Mouse (Mus musculus): ENCODE data around the gene Tmem243. TPM values are rescaled to one million over a fixed set of nuclear protein-coding genes. Genes with fewer than 3 reads are reported as not detected.
A peak's percentile ranks its signal among the peaks of the same experiment; 100 is the strongest.

Tmem243 gene
- polyA plus RNA-seq, 1 experiment = 23.0 TPM

DNA sequence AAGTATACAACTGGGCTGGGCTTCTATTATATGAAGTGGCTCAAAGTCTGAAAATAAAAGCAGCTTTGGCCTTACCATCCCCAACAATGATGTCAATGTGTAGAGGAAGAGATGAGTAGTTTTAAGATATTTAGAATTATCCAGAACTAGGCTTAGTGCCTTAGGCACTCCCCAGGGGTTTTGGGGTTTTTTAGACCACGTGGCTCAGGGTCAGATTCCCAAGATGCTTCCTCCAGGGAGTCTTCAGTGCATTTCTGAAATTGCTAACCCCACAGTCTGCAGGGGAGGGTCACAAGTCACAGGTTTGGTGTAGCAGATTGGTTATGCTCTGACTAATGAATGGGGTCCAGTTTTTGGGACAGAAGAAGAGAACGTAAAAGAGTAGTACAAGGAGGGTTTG, 10.8 kb downstream of the Tmem243 start:
- no peaks in the 10 kb centered on the region for H3K9me3 ChIP-seq (replicated peaks; ENCODE audit: control insufficient read depth, insufficient read depth, low read length, poor library complexity, severe bottlenecking)
- H3K27ac ChIP-seq (ENCODE audit: insufficient read depth, low read length) = no peak overlapping the region
- no peaks in the 10 kb centered on the region for H3K4me1 ChIP-seq (ENCODE audit: control insufficient read depth, insufficient read depth, low read length)
- no peak overlapping the region for H3K4me3 ChIP-seq (ENCODE audit: low read depth, low read length)
- TF ChIP-seq CTCF (IDR thresholded peaks at IDR 0.05; ENCODE audit: low read depth, low read length) (no peak), POLR2A (IDR thresholded peaks at IDR 0.05; ENCODE audit: insufficient read depth, low read length) (no peak), EP300 (IDR thresholded peaks at IDR 0.05; ENCODE audit: insufficient read depth, low read depth, low read length) (no peak)
- H3K36me3 ChIP-seq (ENCODE audit: control insufficient read depth, insufficient read depth, low read length, poor library complexity, severe bottlenecking) = peaks cover under 1% of the 10 kb centered on the region; the same call in 1 of the 2 replicates
- H3K27me3 ChIP-seq (ENCODE audit: control insufficient read depth, insufficient read depth, low read length, poor library complexity, severe bottlenecking) = no peaks in the 10 kb centered on the region
- no peak overlapping the region for H3K9ac ChIP-seq (ENCODE audit: low read depth, poor library complexity, severe bottlenecking)

DNA sequence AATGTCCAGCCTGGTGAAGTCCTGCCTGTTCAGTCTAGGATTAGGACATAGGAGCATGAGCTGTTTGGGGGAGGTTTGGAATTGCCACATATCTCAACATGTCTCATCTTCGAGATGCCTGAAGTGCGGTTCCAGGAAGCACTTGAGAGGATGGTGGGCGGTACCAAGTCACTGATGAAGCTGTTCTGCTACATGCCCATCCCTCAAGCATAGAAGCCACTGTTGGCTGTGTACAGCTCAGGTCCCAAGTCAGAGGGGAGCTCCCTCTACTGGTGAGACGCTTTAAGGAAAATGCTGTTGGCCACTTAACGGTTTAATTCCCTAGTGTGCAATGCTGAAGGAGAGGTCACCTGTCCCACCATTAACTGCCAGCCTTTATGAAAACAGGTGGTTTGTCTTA, 11.3 kb downstream of the Tmem243 start:
- Histone ChIP-seq H3K27ac (ENCODE audit: insufficient read depth, low read length) (no peak overlapping the region), H3K4me1 (ENCODE audit: control insufficient read depth, insufficient read depth, low read length) (no peaks in the 10 kb centered on the region), H3K9me3 (replicated peaks; ENCODE audit: control insufficient read depth, insufficient read depth, low read length, poor library complexity, severe bottlenecking) (no peaks in the 10 kb centered on the region), H3K9ac (ENCODE audit: low read depth, poor library complexity, severe bottlenecking) (no peak overlapping the region), H3K27me3 (ENCODE audit: control insufficient read depth, insufficient read depth, low read length, poor library complexity, severe bottlenecking) (no peaks in the 10 kb centered on the region), H3K4me3 (ENCODE audit: low read depth, low read length) (no peak overlapping the region), H3K36me3 (ENCODE audit: control insufficient read depth, insufficient read depth, low read length, poor library complexity, severe bottlenecking) (peaks cover 2% of the 10 kb centered on the region; the same call in 1 of the 2 replicates)
- peak; percentile 78 for TF ChIP-seq CTCF (IDR thresholded peaks at IDR 0.05; ENCODE audit: low read depth, low read length)
- no peak for TF ChIP-seq POLR2A (IDR thresholded peaks at IDR 0.05; ENCODE audit: insufficient read depth, low read length)

GRCm38 (mm10) chr5:9114162-9114561, 13.7 kb downstream of the Tmem243 start:
- no peaks in the 10 kb centered on the region for H3K27me3 ChIP-seq (ENCODE audit: control insufficient read depth, insufficient read depth, low read length, poor library complexity, severe bottlenecking)
- no peak for TF ChIP-seq EP300 (IDR thresholded peaks at IDR 0.05; ENCODE audit: insufficient read depth, low read depth, low read length)
- no peak for TF ChIP-seq CTCF (IDR thresholded peaks at IDR 0.05; ENCODE audit: low read depth, low read length)
- TF ChIP-seq POLR2A (IDR thresholded peaks at IDR 0.05; ENCODE audit: insufficient read depth, low read length) = no peak
- no peak overlapping the region for H3K27ac ChIP-seq (ENCODE audit: insufficient read depth, low read length)
- H3K9me3 ChIP-seq (replicated peaks; ENCODE audit: control insufficient read depth, insufficient read depth, low read length, poor library complexity, severe bottlenecking) = no peaks in the 10 kb centered on the region
- peaks cover 12% of the 10 kb centered on the region for H3K36me3 ChIP-seq (ENCODE audit: control insufficient read depth, insufficient read depth, low read length, poor library complexity, severe bottlenecking)
- H3K4me1 ChIP-seq (ENCODE audit: control insufficient read depth, insufficient read depth, low read length) = no peaks in the 10 kb centered on the region
- H3K9ac ChIP-seq (ENCODE audit: low read depth, poor library complexity, severe bottlenecking) = no peak overlapping the region
- H3K4me3 ChIP-seq (ENCODE audit: low read depth, low read length) = no peak overlapping the region

- Histone ChIP-seq H3K27ac (ENCODE audit: insufficient read depth, low read length) (no peak overlapping the region), H3K4me1 (ENCODE audit: control insufficient read depth, insufficient read depth, low read length) (no peaks in the 10 kb centered on the region), H3K36me3 (ENCODE audit: control insufficient read depth, insufficient read depth, low read length, poor library complexity, severe bottlenecking) (peaks cover 78% of the 10 kb centered on the region), H3K9me3 (replicated peaks; ENCODE audit: control insufficient read depth, insufficient read depth, low read length, poor library complexity, severe bottlenecking) (no peaks in the 10 kb centered on the region), H3K4me3 (ENCODE audit: low read depth, low read length) (no peak overlapping the region), H3K27me3 (ENCODE audit: control insufficient read depth, insufficient read depth, low read length, poor library complexity, severe bottlenecking) (no peaks in the 10 kb centered on the region), H3K9ac (ENCODE audit: low read depth, poor library complexity, severe bottlenecking) (no peak overlapping the region)
- no peak for TF ChIP-seq EP300 (IDR thresholded peaks at IDR 0.05; ENCODE audit: insufficient read depth, low read depth, low read length)
- TF ChIP-seq POLR2A (IDR thresholded peaks at IDR 0.05; ENCODE audit: insufficient read depth, low read length) = no peak
- no peak for TF ChIP-seq CTCF (IDR thresholded peaks at IDR 0.05; ENCODE audit: low read depth, low read length)
These were observed 23.7 kb downstream of the Tmem243 start for GRCm38 (mm10) chr5:9124134-9124533.

- no peaks in the 10 kb centered on the region for H3K4me1 ChIP-seq (ENCODE audit: control insufficient read depth, insufficient read depth, low read length)
- no peak overlapping the region for H3K4me3 ChIP-seq (ENCODE audit: low read depth, low read length)
- TF ChIP-seq POLR2A (IDR thresholded peaks at IDR 0.05; ENCODE audit: insufficient read depth, low read length) = no peak
- TF ChIP-seq CTCF (IDR thresholded peaks at IDR 0.05; ENCODE audit: low read depth, low read length) = no peak
- no peak for TF ChIP-seq EP300 (IDR thresholded peaks at IDR 0.05; ENCODE audit: insufficient read depth, low read depth, low read length)
- H3K9me3 ChIP-seq (replicated peaks; ENCODE audit: control insufficient read depth, insufficient read depth, low read length, poor library complexity, severe bottlenecking) = no peaks in the 10 kb centered on the region
- H3K27me3 ChIP-seq (ENCODE audit: control insufficient read depth, insufficient read depth, low read length, poor library complexity, severe bottlenecking) = no peaks in the 10 kb centered on the region
- peaks cover 62% of the 10 kb centered on the region for H3K36me3 ChIP-seq (ENCODE audit: control insufficient read depth, insufficient read depth, low read length, poor library complexity, severe bottlenecking)
- H3K9ac ChIP-seq (ENCODE audit: low read depth, poor library complexity, severe bottlenecking) = no peak overlapping the region
- no peak overlapping the region for H3K27ac ChIP-seq (ENCODE audit: insufficient read depth, low read length)
These were observed 28.1 kb downstream of the Tmem243 start for GRCm38 (mm10) chr5:9128566-9128965.

- H3K27me3 ChIP-seq (ENCODE audit: control insufficient read depth, insufficient read depth, low read length, poor library complexity, severe bottlenecking) = no peaks in the 10 kb centered on the region
- no peak for TF ChIP-seq POLR2A (IDR thresholded peaks at IDR 0.05; ENCODE audit: insufficient read depth, low read length)
- TF ChIP-seq CTCF (IDR thresholded peaks at IDR 0.05; ENCODE audit: low read depth, low read length) = no peak
- TF ChIP-seq EP300 (IDR thresholded peaks at IDR 0.05; ENCODE audit: insufficient read depth, low read depth, low read length) = no peak
- H3K27ac ChIP-seq (ENCODE audit: insufficient read depth, low read length) = no peak overlapping the region
- no peaks in the 10 kb centered on the region for H3K9me3 ChIP-seq (replicated peaks; ENCODE audit: control insufficient read depth, insufficient read depth, low read length, poor library complexity, severe bottlenecking)
- peaks cover 53% of the 10 kb centered on the region for H3K36me3 ChIP-seq (ENCODE audit: control insufficient read depth, insufficient read depth, low read length, poor library complexity, severe bottlenecking)
- H3K4me3 ChIP-seq (ENCODE audit: low read depth, low read length) = no peak overlapping the region
- no peaks in the 10 kb centered on the region for H3K4me1 ChIP-seq (ENCODE audit: control insufficient read depth, insufficient read depth, low read length)
- H3K9ac ChIP-seq (ENCODE audit: low read depth, poor library complexity, severe bottlenecking) = no peak overlapping the region
These were observed 31.3 kb downstream of the Tmem243 start for GRCm38 (mm10) chr5:9131786-9132185.
